Mouse (Mus musculus) MEL (cell line): ENCODE results near the gene Hist1h2bc.

Experiments
- CTCF ChIP-seq, 3 experiments: IDR thresholded peaks in 2 of 3; conservative IDR thresholded peaks in 1 of 3; 2 replicates each; pipeline ENCODE4 v1.5.1; 2011 to 2012; ENCODE audit warnings: low read length in 3 of 3, low read depth in 2 of 3, mild to moderate bottlenecking in 2 of 3, improper control_type of control experiment in 1 of 3, inconsistent platforms in 1 of 3, mixed read lengths in 1 of 3, moderate library complexity in 1 of 3; ENCODE audit not compliant: control insufficient read depth in 1 of 3, insufficient read depth in 1 of 3, poor library complexity in 1 of 3, severe bottlenecking in 1 of 3
- E2F4 ChIP-seq: IDR thresholded peaks from 2 replicates; pipeline ENCODE4 v1.6.1; 2011; ENCODE audit warnings: low read depth, low read length, improper control_type of control experiment, borderline replicate concordance
- EP300 ChIP-seq, 2 experiments: IDR thresholded peaks; 2 replicates each; pipeline ENCODE4 v1.6.1; 2011; ENCODE audit warnings: improper control_type of control experiment in 2 of 2, low read length in 2 of 2, low read depth in 1 of 2, mild to moderate bottlenecking in 1 of 2
- KAT2A ChIP-seq: conservative IDR thresholded peaks from 2 replicates; pipeline ENCODE4 v1.6.1; 2012; ENCODE audit warnings: low read depth, low read length, improper control_type of control experiment, inconsistent platforms
- MAFK ChIP-seq: IDR thresholded peaks from 2 replicates; pipeline ENCODE4 v1.6.1; 2011; ENCODE audit warnings: low read depth, mild to moderate bottlenecking, low read length, improper control_type of control experiment, borderline replicate concordance
- NRF1 ChIP-seq: IDR thresholded peaks from 2 replicates; pipeline ENCODE4 v1.6.1; 2014; ENCODE audit warnings: low read depth, mild to moderate bottlenecking, inconsistent platforms, low read length, improper control_type of control experiment, moderate library complexity; ENCODE audit not compliant: poor library complexity, insufficient read depth, severe bottlenecking
- POLR2A ChIP-seq, 2 experiments: IDR thresholded peaks; 2 replicates each; pipeline ENCODE4 v1.6.1; 2011 to 2012; ENCODE audit warnings: low read length in 2 of 2, mild to moderate bottlenecking in 2 of 2, control low read depth in 1 of 2, improper control_type of control experiment in 1 of 2, low read depth in 1 of 2, moderate library complexity in 1 of 2; ENCODE audit not compliant: control insufficient read depth in 1 of 2, insufficient read depth in 1 of 2, poor library complexity in 1 of 2
- ZC3H11A ChIP-seq: IDR thresholded peaks from 2 replicates; pipeline ENCODE4 v1.6.1; 2012; ENCODE audit warnings: low read depth, mild to moderate bottlenecking, inconsistent platforms, low read length, improper control_type of control experiment
- ZKSCAN1 ChIP-seq: IDR thresholded peaks from 2 replicates; pipeline ENCODE4 v1.6.1; 2012; ENCODE audit warnings: low read depth, mild to moderate bottlenecking, inconsistent platforms, low read length, improper control_type of control experiment, moderate library complexity
- ZMIZ1 ChIP-seq: IDR thresholded peaks from 2 replicates; pipeline ENCODE4 v1.6.1; 2012; ENCODE audit warnings: low read depth, mild to moderate bottlenecking, inconsistent platforms, low read length, improper control_type of control experiment, moderate library complexity
- ZNF384 ChIP-seq: IDR thresholded peaks from 2 replicates; pipeline ENCODE4 v1.6.1; 2012; ENCODE audit warnings: low read depth, mild to moderate bottlenecking, inconsistent platforms, low read length, improper control_type of control experiment

- TF ChIP-seq ZKSCAN1 (no peak), ZMIZ1 (no peak), MAFK (no peak), POLR2A (IDR thresholded peaks at IDR 0.05; ENCODE audit: control insufficient read depth in 1 of 2, insufficient read depth in 1 of 2, low read depth in 1 of 2, low read length in 2 of 2, poor library complexity in 1 of 2) (no peak), ZC3H11A (peak; percentile 97), CTCF (IDR thresholded peaks at IDR 0.05 in 2 of 3, conservative IDR thresholded peaks at IDR 0.05 in 1 of 3; ENCODE audit: control insufficient read depth in 1 of 3, insufficient read depth in 1 of 3, low read depth in 2 of 3, low read length in 3 of 3, poor library complexity in 1 of 3, severe bottlenecking in 1 of 3) (peak; percentile 69 to 97 (median 84)), EP300 (IDR thresholded peaks at IDR 0.05; ENCODE audit: low read depth in 1 of 2, low read length in 2 of 2) (no peak), NRF1 (no peak), KAT2A (no peak), E2F4 (no peak), ZNF384 (no peak)
Measured at GRCm38 (mm10) chr13:23732156-23732804, 48.3 kb downstream of the Hist1h2bc start.
